Mouse (Mus musculus) intestine, embryonic 15.5 days (tissue): ENCODE data around the gene Ints4. TPM values are rescaled to one million over a fixed set of nuclear protein-coding genes. Genes with fewer than 3 reads are reported as not detected.
A peak's percentile ranks its signal among the peaks of the same experiment; 100 is the strongest.
"Not testable (repeated sequence)": the region's sequence is repeated elsewhere in the genome, so short reads cannot be mapped to it uniquely, and the experiment has no call there.

ENCODE experiments used
- ATAC-seq: fragments of 200-750 bp; cut with Nextera tagmentation; 2 replicates; pipeline ENCODE4 v1.8.0; 2017; ENCODE audit warnings: moderate TSS enrichment, moderate library complexity
- H3K27ac ChIP-seq: fragments of 300-500 bp; sonication (generic); 2 replicates; pipeline ENCODE4 v1.5.1; 2015; ENCODE audit warnings: mild to moderate bottlenecking, inconsistent platforms
- H3K27me3 ChIP-seq: fragments of 300-500 bp; sonication (generic); replicated peaks from 2 replicates; pipeline ENCODE4 v1.6.1; 2015; ENCODE audit warnings: inconsistent platforms
- H3K36me3 ChIP-seq: fragments of 300-500 bp; sonication (generic); 2 replicates; pipeline ENCODE4 v1.6.1; 2015; ENCODE audit warnings: inconsistent platforms
- H3K4me1 ChIP-seq: fragments of 300-500 bp; sonication (generic); replicated peaks from 2 replicates; pipeline ENCODE4 v1.6.1; 2015; ENCODE audit warnings: inconsistent platforms
- H3K4me2 ChIP-seq: fragments of 300-500 bp; sonication (generic); replicated peaks from 2 replicates; pipeline ENCODE4 v1.6.1; 2015; ENCODE audit warnings: mild to moderate bottlenecking, inconsistent platforms
- H3K4me3 ChIP-seq: fragments of 300-500 bp; sonication (generic); replicated peaks from 2 replicates; pipeline ENCODE4 v1.5.1; 2015; ENCODE audit warnings: inconsistent platforms
- H3K9ac ChIP-seq: fragments of 300-500 bp; sonication (generic); 2 replicates; pipeline ENCODE4 v1.6.1; 2015; ENCODE audit warnings: inconsistent platforms
- H3K9me3 ChIP-seq: fragments of 300-500 bp; sonication (generic); 2 replicates; pipeline ENCODE4 v1.6.1; 2016; ENCODE audit warnings: inconsistent platforms
- WGBS: fragments of 180-500 bp; shearing (Covaris S2); methylation state at CpG from one replicate; pipeline ENCODE4 v1.1.7; 2015; 5-methylcytosine and 5-hydroxymethylcytosine counted together
- polyA plus RNA-seq: library from polyadenylated mRNA; unstranded; fragments of >200 nt; fragmentation: Nextera tagmentation; extraction: Ambion mirVana; gene quantifications from 2 replicates; pipeline ENCODE4 v1.2.1, GENCODE M21; 2015

The Ints4 gene
- 41.1 and 42.1 TPM in 2 replicates for polyA plus RNA-seq

DNA sequence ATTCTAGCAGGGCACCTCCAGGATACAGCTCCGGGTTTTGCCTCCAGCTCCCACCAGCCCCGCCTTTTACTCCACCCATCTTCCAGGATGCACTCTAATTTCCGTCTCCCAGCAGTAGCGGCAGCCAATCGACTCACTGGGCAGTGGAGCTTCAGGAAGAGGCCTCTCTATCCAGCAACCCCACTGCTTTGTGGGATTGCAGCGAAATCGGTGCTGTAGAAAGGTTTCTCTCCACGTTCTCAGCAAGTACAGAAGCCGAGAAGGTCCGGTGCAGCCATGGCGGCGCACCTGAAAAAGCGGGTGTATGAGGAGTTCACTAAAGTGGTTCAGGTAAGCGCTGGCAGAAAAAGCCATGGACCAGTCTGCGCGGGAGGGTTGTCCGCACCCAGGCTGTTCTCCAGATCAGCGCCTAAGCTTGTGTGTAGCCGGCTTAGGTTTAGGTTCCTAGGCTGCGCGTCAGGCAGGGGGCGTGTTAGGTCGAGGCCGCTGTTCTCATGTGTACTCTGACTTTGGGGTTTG lies at the start of gene Ints4:
Ints4 (plus strand) TSS at position 136 of the 519 bp plus-strand sequence.
- under 1% methylated on average over 24 of the region's 24 CpGs for WGBS

DNA sequence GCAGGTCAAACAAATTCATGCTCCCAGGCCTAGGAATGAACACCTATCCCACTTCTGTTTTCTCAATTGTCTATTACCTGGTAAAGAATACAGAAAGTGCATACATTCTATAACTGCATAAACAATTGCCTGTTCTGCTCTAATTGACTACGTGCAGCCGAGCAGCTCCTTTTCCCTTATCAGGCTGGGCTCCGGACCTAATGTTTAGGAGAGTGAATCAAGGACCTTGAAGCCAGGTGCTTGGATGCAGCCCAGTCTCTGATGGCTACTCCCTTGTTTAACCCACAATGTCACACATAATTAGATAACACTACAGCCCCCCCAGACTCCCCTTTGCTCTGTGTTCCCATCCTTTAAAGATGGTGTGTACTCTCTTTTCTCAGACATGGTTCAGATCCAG lies 47.2 kb upstream of the Ints4 start:
- H3K9me3 ChIP-seq, H3K27me3 ChIP-seq, ATAC-seq, H3K36me3 ChIP-seq, H3K27ac ChIP-seq, H3K4me3 ChIP-seq, H3K9ac ChIP-seq, H3K4me2 ChIP-seq: not testable (repeated sequence)
- peaks cover 11% of the 10 kb centered on the region for H3K4me1 ChIP-seq
- 44% methylated on average over 3 of the region's 3 CpGs for WGBS

More for the DNA sequence above, at the start of gene Ints4:
- Histone ChIP-seq H3K9ac (peak within 1 kb of the TSS; percentile 80), H3K36me3 (no peaks in the 10 kb centered on the region), H3K27ac (peak within 1 kb of the TSS; percentile 59; the same call in 1 of the 2 replicates), H3K4me1 (peaks cover 8% of the 10 kb centered on the region), H3K9me3 (no peaks in the 10 kb centered on the region), H3K27me3 (no peaks in the 10 kb centered on the region), H3K4me2 (peak within 1 kb of the TSS; percentile 70), H3K4me3 (peak within 1 kb of the TSS; percentile 84)
- ATAC-seq = peak; percentile 100

DNA sequence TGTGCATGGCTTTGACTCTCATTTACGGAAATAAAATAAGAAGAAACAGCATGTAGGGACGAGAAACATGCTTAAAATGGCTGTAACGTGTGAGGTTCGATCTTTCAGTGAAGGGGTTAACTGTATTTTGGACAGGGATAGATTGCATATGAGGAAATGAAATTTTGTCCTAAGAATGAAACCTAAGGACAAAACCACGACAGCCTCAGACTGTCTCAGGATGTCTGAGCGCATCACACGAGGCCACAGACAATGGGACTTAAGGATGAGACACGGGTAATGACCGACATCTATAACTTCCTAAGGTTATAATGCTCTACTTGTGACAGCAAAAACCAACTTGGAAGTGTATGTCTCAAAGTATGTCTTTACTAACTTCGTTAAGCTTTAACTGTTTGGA lies 46.2 kb upstream of the Ints4 start:
- Histone ChIP-seq H3K4me3 (no peak overlapping the region), H3K27ac (no peak overlapping the region), H3K36me3 (no peaks in the 10 kb centered on the region), H3K4me1 (peaks cover 8% of the 10 kb centered on the region), H3K27me3 (no peaks in the 10 kb centered on the region), H3K4me2 (no peak overlapping the region), H3K9ac (no peak overlapping the region), H3K9me3 (no peaks in the 10 kb centered on the region)
- ATAC-seq = no peak
- 83% methylated on average over 10 of the region's 10 CpGs for WGBS

DNA sequence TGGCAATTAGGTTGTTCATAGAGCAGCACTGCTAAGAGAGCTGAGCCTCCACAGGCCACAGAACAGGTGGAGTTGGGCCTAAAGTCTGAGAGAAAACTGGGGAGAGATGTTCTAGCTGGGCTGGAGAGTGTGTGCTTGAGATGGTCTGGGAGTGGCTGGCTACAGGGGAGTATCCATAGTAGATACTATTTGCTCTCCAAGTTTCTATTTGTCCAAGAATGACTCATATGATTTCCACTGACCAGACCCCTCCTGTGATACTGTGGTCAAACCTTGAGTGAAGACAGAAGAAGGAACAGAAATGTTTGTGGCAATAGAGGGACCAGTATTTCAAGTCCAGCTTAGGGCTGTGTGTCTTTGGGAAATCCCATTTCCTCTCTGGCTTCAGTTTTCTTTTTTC lies 41.8 kb upstream of the Ints4 start:
- no peak overlapping the region for H3K9ac ChIP-seq
- no peak overlapping the region for H3K4me2 ChIP-seq
- H3K27me3 ChIP-seq = no peaks in the 10 kb centered on the region
- H3K4me3 ChIP-seq = no peak overlapping the region
- no peaks in the 10 kb centered on the region for H3K4me1 ChIP-seq
- H3K27ac ChIP-seq = no peak overlapping the region
- no peaks in the 10 kb centered on the region for H3K9me3 ChIP-seq
- H3K36me3 ChIP-seq = no peaks in the 10 kb centered on the region
- ATAC-seq = peak; percentile 55

DNA sequence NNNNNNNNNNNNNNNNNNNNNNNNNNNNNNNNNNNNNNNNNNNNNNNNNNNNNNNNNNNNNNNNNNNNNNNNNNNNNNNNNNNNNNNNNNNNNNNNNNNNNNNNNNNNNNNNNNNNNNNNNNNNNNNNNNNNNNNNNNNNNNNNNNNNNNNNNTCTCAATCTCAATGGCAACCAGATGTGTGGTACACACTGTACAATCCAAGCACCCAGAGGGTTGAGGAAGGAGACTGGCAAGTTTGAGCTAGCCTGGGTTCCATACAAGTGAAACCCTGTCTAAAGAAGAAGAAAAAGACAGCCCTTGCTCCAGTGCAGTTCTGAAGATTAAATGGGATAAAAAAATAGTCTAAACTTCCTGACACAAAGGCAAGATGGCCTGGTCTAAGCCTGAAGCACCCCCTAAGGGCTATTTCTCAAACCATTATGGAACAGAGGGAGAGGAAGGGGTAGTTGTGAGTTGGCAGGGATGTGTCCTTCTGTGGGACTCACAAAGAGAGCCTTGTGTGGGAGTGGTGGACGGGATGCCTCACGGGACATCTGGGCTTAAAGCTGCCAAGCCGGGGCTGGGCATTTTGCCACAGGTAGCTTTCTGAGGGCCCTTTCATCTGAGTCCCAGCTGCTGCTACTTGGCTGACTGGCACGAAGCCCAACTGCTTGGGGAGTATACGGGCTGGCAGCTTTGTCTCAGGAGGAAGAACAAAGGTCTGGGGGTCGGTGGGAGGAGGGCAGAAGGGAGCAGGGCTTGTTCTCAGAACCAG lies 34.4 kb upstream of the Ints4 start:
- H3K4me2 ChIP-seq = no peak overlapping the region
- 45% methylated on average over 6 of the region's 6 CpGs for WGBS
- no peak overlapping the region for H3K9ac ChIP-seq
- H3K4me3 ChIP-seq = no peak overlapping the region
- H3K36me3 ChIP-seq = no peaks in the 10 kb centered on the region
- 0 out of 2 replicates have a peak, but pooled peaks cover 4% of the 10 kb centered on the region for H3K4me1 ChIP-seq
- H3K27me3 ChIP-seq = no peaks in the 10 kb centered on the region
- peak overlapping the region; percentile 45 for H3K27ac ChIP-seq
- ATAC-seq = peak; percentile 76
- H3K9me3 ChIP-seq = no peaks in the 10 kb centered on the region

DNA sequence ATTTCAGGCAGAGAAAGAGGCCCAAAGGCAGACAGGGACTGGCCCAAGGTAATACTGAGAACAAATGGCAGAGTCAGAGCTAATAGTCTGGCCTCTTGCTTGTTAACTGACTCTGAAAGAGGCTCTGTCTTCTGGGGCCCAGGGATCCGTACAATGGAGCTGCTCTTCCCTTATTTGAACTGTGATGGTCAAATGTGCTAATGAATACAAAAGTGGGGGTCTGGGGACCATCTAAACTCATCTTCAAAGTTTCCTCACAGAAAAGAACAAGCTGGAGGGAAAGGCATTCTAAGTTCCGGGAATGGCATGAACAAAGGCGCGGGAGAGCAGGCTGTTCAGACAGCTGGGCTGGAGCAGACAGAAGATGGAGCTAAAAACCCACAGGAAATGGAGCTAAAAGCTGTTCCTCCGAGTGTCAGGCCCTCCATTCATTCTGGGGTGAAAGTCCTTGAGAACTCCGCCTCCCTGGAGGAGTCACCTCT lies 33.7 kb upstream of the Ints4 start:
- Histone ChIP-seq H3K9ac (no peak overlapping the region), H3K27ac (peak overlapping the region; percentile 45), H3K9me3 (no peaks in the 10 kb centered on the region), H3K4me2 (no peak overlapping the region), H3K4me1 (0 out of 2 replicates have a peak, but pooled peaks cover 4% of the 10 kb centered on the region), H3K27me3 (no peaks in the 10 kb centered on the region), H3K36me3 (no peaks in the 10 kb centered on the region), H3K4me3 (no peak overlapping the region)
- peak; percentile 66 for ATAC-seq
- WGBS = 51% methylated on average over 6 of the region's 6 CpGs

DNA sequence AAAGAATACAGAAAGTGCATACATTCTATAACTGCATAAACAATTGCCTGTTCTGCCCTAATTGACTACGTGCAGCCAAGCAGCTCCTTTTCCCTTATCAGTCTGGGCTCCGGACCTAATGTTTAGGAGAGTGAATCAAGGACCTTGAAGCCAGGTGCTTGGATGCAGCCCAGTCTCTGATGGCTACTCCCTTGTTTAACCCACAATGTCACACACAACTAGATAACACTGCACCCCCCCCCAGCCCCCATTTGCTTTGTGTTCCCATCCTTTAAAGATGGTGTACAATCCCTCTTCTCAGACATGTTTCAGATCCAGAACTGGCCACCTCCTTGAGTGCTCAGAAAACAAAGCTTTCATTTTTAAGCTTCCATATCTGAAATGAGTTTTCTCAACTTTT lies 29.7 kb upstream of the Ints4 start, which contains the start of gene Kctd14:
Kctd14 (plus strand) TSS at position 301 of the 400 bp plus-strand sequence.
- WGBS = 60% methylated on average over 2 of the region's 2 CpGs
- not testable (repeated sequence) for ATAC-seq, H3K27ac ChIP-seq, H3K4me3 ChIP-seq, H3K9me3 ChIP-seq, H3K4me1 ChIP-seq, H3K36me3 ChIP-seq, H3K27me3 ChIP-seq, H3K9ac ChIP-seq, H3K4me2 ChIP-seq

DNA sequence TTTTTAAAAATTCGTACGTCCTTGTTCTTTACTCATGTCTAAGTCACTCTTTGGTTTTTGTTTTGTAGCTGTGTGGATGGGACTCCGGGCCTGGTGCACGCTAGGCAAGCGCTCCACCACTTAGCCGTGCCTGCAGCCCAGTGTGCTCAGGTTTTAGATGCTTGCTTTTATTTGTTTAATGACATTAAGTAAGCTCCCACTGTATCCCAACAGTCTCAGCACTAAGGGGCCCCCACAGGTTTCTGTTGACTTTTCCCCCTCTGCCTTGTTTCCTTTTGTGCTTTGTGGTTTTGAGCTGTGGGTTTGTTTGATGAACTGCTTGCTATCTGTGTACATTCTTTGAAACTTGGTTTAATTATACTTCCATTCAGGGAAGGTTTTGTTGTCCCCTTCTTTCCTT lies 28.6 kb upstream of the Ints4 start:
- Histone ChIP-seq H3K27ac (no peak overlapping the region), H3K4me3 (no peak overlapping the region), H3K9me3 (no peaks in the 10 kb centered on the region), H3K36me3 (no peaks in the 10 kb centered on the region), H3K4me1 (0 out of 2 replicates have a peak, but pooled peaks cover 3% of the 10 kb centered on the region), H3K4me2 (no peak overlapping the region), H3K27me3 (no peaks in the 10 kb centered on the region), H3K9ac (no peak overlapping the region)
- ATAC-seq = no peak
- 69% methylated on average over 6 of the region's 6 CpGs for WGBS

DNA sequence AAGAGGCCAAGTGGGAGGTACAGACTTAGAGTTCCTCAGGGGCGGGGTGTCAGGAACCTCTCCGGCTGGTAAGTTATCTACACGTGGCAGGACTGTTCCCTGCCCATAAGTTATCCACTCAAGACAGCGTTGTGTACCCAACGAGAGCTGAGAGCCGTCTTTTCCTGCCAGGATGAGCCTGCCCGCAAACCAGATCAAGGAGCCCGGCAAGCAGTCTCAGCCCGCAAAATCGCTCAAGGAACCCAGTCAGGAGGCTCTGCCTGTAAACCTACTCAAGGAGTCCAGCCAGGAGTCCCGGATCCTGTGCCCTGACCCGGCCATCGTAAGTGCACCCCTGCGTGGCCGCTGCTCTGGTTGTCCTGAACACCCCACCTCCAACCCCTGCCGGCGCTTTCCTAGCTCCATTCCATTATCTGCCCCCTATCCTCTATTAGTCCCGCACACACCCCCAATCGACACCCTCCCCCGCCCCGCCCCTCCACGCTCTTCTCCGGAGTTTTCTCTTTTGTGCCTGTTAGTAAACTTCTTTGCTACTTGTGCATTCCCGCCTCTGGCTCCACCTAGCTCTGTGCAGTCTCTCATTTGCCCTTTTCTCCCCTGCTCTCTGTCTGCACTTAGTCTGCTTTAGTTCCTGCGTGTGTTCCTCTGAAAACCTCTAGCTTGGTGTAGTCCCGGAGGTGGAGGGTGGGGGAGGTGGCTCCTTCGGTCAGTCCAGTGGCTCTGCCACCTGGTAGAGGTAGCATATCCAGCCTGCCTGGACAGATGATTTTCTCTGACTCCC lies 27.4 kb upstream of the Ints4 start:
- Histone ChIP-seq H3K27ac (0 out of 2 replicates have a peak overlapping the region, but pooled peaks have one; percentile 17), H3K27me3 (no peaks in the 10 kb centered on the region), H3K4me1 (0 out of 2 replicates have a peak, but pooled peaks cover 3% of the 10 kb centered on the region), H3K9ac (peak overlapping the region; percentile 58), H3K9me3 (no peaks in the 10 kb centered on the region), H3K36me3 (no peaks in the 10 kb centered on the region), H3K4me3 (peak overlapping the region; percentile 45), H3K4me2 (peak overlapping the region; percentile 97)
- peak; percentile 87 for ATAC-seq
- WGBS = 1% methylated on average over 27 of the region's 27 CpGs

DNA sequence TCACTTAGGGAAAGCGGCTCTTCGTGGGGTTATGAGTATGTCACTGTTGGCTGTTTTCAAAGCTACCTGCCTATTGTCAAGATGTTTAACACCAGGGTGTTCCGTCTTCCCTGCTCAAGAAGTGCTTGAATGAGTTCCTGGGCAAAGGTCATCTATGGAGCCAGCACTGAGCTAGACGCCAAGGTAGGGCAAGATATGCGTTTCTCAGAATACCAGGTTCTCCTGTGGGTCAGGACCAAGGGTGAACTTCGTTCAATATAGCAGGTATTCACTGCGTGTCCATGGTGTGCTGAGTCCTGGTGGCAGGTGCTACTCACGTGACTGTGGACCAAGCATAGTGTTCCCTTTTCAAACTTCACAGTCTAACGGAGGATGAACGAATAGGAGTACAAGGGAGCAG lies 26.0 kb upstream of the Ints4 start:
- Histone ChIP-seq H3K27me3 (no peaks in the 10 kb centered on the region), H3K27ac (no peak overlapping the region), H3K4me2 (no peak overlapping the region), H3K4me1 (0 out of 2 replicates have a peak, but pooled peaks cover 3% of the 10 kb centered on the region), H3K9ac (no peak overlapping the region), H3K9me3 (no peaks in the 10 kb centered on the region), H3K4me3 (no peak overlapping the region), H3K36me3 (no peaks in the 10 kb centered on the region)
- no peak for ATAC-seq
- 88% methylated on average over 10 of the region's 10 CpGs for WGBS

DNA sequence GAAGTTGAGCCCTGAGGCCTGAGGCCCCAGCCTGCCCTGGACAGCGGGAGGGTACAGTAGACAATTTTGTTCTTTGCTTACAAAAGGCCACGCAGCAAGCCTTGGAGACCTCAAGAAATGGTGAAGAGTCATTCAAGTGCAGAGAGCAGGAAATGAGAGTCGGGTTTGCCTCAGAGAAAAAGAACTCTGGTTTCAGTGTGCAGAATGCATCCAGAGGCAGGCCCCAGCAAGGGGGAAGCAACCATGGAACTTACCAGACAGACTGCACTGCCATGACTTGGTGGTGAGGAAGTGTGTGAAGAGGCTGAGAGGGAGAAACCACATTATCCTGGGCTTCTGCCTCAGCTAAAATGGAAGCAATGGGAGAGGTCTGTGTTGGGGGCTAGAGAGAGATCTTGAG lies 25.2 kb upstream of the Ints4 start:
- Histone ChIP-seq H3K9ac (no peak overlapping the region), H3K4me2 (no peak overlapping the region), H3K4me1 (0 out of 2 replicates have a peak, but pooled peaks cover 3% of the 10 kb centered on the region), H3K4me3 (no peak overlapping the region), H3K27ac (no peak overlapping the region), H3K36me3 (no peaks in the 10 kb centered on the region), H3K27me3 (no peaks in the 10 kb centered on the region), H3K9me3 (no peaks in the 10 kb centered on the region)
- ATAC-seq = no peak
- WGBS = 75% methylated on average over 3 of the region's 3 CpGs

DNA sequence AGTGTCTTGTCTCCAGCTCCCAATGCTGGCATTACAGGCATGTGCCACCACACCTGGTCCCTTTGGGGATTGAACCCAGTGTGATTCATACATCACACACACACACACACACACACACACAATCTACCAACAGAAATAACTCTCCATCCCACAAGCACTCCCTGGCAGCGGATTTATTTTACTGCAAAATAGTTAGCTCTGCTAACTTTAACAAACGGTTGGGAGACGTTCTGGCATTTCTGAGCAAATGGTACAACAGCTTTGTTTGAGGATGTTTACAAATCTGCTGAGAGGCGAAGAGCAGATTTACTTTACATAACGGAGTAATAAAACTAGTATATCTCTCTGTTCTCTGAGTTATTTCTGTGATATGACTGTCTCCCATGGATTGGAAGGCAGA lies 7.8 kb upstream of the Ints4 start:
- Histone ChIP-seq H3K27me3 (no peaks in the 10 kb centered on the region), H3K36me3 (no peaks in the 10 kb centered on the region), H3K4me2 (no peak overlapping the region), H3K9ac (no peak overlapping the region), H3K9me3 (no peaks in the 10 kb centered on the region), H3K27ac (no peak overlapping the region), H3K4me1 (no peaks in the 10 kb centered on the region), H3K4me3 (no peak overlapping the region)
- 40% methylated on average over 5 of the region's 5 CpGs for WGBS
- ATAC-seq = no peak
